Mouse (Mus musculus) layer of hippocampus, adult 2 months (tissue): ENCODE data around the gene Bag5. TPM values are rescaled to one million over a fixed set of nuclear protein-coding genes. Genes with fewer than 3 reads are reported as not detected.
"Not testable (repeated sequence)": the region's sequence is repeated elsewhere in the genome, so short reads cannot be mapped to it uniquely, and the experiment has no call there.

Experiments used
- DNase-seq, 2 experiments: peaks; one replicate each; pipeline ENCODE4 v3.0.0; 2022; ENCODE audit warnings: low spot score in 2 of 2
- H3K27ac ChIP-seq: fragments of 200-600 bp; 2 replicates; pipeline ENCODE4 v1.8.1; 2022
- H3K4me3 ChIP-seq: fragments of 200-600 bp; 2 replicates; pipeline ENCODE4 v1.8.1; 2022; ENCODE audit warnings: mild to moderate bottlenecking
- CTCF ChIP-seq: fragments of 200-600 bp; conservative IDR thresholded peaks from 2 replicates; pipeline ENCODE4 v1.8.1; 2022; ENCODE audit warnings: antibody characterized with exemption, mild to moderate bottlenecking, moderate library complexity
- total RNA-seq, 2 experiments: library from RNA; stranded (reverse); gene quantifications; 2 replicates each; pipeline ENCODE4 v1.2.3; 2021

Gene Bag5
- total RNA-seq, 2 experiments from 2014 or later: 50.6 to 50.9 TPM

DNA sequence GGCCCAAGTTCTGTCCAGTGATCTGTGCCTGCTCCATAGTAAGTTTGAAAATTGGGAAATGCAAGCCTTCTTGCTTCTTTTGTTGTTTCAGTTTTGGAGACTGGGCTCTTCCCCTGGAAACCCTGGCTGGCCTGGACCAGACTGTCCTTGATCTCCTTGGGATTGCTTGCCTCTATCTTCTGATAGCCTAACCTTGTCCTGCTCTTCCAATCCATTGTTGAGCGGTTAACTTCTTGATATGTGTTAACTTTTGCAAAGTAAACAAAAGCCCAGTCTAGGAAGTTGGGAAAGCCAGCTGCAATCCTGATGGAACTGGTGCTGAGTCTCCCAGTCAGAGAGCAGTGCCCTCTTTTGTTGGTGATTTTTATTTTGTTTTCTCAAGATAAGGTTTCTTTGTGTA is 14.9 kb upstream of the Bag5 start:
- no peak overlapping the region for H3K4me3 ChIP-seq
- TF ChIP-seq CTCF: no peak
- no peak for DNase-seq
- H3K27ac ChIP-seq: no peak overlapping the region

DNA sequence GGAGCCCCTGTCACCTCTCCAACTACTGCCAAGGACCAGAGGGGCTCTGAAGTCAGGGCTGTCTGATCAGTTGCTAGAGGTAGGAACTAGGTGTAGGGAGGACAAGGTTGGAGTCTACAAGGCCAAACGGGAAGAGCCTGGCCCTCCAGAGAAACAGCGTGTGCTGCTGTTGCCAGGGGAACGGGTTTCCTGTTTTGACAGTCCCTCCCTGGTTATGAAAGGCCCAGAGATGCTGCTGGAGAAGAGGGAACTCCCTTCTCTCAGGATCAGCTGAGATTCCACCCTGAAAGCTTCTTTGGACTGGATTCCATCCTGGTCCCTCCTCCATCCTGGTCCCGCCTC is 13.0 kb upstream of the Bag5 start:
- no peak for TF ChIP-seq CTCF
- peak overlapping the region; percentile 96 for H3K27ac ChIP-seq
- H3K4me3 ChIP-seq: no peak overlapping the region; the same call in 1 of the 2 replicates
- peak in 1 of 2 experiments; percentile 71 for DNase-seq

DNA sequence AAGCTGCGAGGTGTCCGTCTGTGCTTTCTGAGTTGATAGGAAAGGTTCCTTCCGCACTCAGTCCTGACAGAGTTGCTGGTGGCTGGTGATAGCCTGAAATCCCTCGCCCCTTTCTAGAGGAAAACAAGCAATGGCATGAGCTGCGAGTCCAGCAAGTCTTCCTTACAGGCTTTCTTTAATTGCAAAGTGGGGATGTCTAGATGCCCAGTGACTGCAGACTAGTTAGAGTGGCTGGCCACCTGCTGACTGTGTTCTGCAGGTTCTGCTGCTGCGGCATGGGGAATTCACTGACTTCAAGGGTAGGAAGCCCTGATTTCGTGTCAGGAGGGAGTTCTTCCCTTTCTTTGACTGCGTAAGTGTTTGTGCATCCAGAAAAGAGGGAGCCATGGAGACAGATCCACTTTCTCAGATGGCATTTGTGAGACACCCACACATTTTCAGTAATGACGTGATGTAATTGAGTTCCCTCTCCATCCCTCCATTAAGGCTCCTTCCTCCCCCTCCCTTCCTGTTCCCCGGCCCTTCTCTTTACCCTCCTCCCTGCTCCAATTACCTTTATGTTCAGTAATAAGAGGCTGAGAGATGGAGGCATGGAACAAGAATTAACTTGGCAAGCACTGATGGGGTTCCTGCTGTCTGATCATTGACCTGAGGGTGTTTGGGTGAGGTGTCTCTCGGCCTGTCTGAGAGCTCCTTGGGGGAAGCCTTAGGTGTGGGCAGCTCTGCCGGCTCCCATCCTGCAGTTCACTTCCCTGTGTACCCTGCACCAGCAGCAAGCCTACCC is 12.5 kb upstream of the Bag5 start:
- peak overlapping the region; percentile 96 for H3K27ac ChIP-seq
- peak overlapping the region; percentile 24; the same call in 1 of the 2 replicates for H3K4me3 ChIP-seq
- DNase-seq: peak; percentile 47 to 82
- TF ChIP-seq CTCF: 0 out of 2 replicates have a peak, but pooled peaks have one; percentile 9

DNA sequence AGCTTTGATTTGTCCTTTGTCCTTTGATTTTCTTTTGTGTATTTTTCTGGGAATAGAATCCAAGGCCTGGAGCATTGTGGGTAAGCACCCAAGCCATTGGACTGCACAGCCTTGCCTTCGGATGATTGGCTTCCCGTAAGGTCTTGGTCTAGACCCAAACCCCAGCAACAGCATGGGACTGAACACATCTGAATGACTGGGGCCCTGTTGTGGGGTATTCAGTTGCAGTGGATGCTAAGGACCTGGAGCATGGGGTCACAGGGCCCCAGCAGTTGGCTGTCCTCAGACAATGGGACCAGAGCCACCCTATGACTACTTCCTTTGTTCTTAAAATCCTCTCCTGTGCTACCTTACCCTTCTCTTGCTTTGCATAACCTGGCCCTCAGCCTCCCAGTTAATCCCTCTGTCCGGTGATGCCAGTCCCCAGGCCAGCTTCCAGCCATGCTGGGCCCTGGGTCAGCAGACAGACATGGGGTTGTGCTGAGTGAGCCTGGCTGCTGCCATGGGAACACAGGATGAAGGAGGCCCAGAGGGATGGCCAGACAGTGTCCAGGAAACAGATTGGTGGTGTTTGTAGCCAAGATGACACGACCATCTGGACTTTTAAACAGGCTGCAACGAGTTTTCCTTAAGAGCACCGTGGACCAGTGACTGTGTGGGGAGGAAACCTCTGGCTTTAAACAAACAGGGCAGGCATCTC is 11.7 kb upstream of the Bag5 start:
- no peak for TF ChIP-seq CTCF
- DNase-seq: no peak
- peak overlapping the region; percentile 96 for H3K27ac ChIP-seq
- H3K4me3 ChIP-seq: no peak overlapping the region

DNA sequence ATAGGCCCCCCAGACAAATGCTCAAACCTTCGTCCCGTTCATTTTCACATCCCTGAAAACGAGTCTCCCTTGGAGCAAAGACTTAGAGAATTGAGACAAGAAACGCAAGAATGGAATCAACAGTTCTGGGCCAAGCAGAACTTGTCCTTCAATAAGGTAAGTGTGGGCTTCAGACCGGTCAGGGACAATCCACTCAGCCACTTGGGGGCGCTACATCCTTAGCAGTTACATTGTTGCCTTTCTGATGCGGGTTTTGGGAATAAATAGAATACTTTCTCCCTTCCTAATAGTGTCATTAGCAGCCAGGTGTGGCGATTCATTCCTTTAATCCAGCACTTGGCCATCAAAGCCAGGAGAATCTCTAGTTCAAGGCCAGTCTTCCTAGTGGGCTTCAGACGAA is 9.6 kb upstream of the Bag5 start:
- peak; percentile 83 for TF ChIP-seq CTCF
- no peak overlapping the region for H3K4me3 ChIP-seq
- no peak overlapping the region for H3K27ac ChIP-seq
- peak in 1 of 2 experiments; percentile 63 for DNase-seq

DNA sequence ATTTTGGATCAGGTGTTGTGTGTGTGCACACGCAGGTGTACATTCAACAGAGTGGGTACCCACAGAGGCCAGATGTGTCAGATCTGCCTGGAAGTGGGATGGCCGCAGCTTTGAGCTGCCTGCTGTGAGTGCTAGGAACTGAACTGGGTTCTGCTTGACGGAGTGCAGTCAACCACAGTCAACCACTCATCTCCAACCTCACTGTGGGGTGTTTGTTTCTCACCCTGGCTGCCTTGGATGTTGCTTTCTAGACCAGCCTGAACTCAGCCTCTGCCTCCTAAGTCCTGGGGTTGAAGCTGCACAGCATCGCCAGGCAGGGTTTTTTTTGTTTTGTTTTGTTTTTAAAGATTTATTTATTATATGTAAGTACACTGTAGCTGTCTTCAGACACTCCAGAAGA is 7.2 kb upstream of the Bag5 start:
- Histone ChIP-seq H3K27ac (no peak overlapping the region), H3K4me3 (no peak overlapping the region)
- no peak for DNase-seq
- TF ChIP-seq CTCF: no peak

DNA sequence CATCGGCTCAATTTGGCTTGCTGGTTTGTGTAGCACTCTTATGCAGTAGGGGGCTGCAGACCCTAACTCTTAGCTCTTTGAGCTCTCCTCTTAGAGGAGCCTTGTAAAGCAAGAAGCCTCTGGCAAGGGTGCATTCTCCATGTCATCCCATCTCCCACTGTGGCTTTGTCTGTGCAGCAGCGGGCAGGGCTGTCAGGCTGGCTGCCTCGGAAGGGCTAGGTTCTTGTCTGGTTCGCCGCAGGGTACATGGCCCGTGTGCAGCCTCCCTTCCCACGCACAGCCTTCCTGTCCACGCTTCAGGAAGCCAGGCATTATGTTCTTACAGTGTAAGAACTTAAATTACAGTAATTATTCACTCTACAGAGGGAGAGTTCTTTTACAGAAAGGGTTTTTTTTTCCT is 5.6 kb upstream of the Bag5 start:
- no peak for TF ChIP-seq CTCF
- peak overlapping the region; percentile 17; the same call in 1 of the 2 replicates for H3K4me3 ChIP-seq
- no peak for DNase-seq
- peak overlapping the region; percentile 73 for H3K27ac ChIP-seq

DNA sequence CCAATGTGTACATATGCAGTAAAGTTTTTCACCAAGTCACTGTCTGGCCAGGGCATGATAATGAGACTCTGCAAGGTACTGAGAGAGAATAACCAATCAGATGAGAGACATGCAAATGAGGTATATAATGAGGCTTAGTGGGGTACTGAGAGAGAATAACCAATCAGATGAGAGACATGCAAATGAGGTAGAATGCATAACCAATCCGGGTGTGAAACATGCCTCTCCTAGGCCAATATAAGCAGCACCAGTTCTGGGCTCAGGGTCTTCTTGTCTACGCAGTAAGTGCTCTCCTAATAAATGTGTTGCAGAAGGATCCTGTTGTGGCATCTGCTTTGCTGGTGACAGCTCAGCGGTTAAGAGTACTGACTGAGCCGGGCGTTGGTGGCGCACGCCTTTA is 3.4 kb upstream of the Bag5 start:
- H3K27ac ChIP-seq: no peak overlapping the region
- DNase-seq: no peak
- H3K4me3 ChIP-seq: no peak overlapping the region
- TF ChIP-seq CTCF: no peak

DNA sequence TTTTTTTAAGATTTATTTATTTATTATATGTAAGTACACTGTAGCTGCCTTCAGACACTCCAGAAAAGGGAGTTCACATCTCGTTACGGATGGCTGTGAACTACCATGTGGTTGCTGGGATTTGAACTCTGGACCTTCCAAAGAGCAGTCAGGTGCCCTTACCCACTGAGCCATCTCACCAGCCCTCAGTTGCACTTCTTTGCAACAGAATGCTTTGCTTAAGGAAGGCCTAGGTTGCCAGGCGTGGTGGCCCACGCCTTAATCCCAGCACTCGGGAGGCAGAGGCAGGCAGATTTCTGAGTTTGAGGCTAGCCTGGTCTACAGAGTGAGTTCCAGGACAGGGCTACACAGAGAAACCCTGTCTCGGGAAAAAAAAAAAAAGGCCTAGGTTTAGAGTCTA is 823 bp upstream of the Bag5 start:
- not testable (repeated sequence) for DNase-seq, H3K27ac ChIP-seq
- peak overlapping the region; percentile 89 for H3K4me3 ChIP-seq

DNA sequence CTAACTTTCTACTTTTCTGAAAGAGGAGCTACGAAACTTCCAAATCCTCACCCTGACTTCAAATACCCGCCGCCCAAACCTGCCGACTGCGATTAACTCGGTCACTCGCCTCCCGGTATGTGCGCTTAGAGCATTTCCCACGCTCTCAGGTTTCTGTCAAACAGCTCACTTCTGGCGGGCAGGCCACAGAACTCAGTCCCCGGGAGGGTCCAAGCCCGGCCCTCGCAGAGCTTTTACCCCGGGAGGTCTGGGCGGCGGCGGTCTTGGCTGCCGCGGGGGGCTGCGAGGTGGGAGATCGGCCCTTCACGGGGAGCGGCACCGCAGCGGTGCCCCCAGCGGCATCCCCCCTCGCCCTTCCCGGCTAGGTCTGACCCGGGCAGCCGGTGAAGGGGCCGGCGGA is 581 bp downstream of the Bag5 start:
- Histone ChIP-seq H3K27ac (peak overlapping the region; percentile 94), H3K4me3 (peak overlapping the region; percentile 89)
- no peak for DNase-seq
- TF ChIP-seq CTCF: no peak

DNA sequence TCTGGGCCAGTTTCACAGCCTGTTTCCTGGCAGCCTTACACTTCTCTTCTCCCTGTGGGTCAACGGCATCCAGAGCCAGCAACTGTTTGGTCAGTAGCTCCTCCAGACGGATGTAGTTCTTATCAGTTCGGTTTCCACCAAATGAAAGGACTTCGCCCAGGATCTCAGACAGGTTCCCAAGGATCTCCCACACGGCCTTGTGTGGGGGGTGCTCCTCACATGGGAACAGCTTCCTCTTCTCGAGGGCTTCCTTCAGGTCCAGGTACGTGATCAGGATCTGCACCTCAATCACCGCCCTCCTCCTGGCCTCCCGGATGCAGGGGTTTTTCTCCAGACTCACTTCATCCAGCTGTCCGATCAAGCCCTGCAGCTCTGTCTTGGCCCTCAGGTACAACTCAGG is 3.0 kb downstream of the Bag5 start:
- no peak for TF ChIP-seq CTCF
- H3K27ac ChIP-seq: no peak overlapping the region; the same call in 1 of the 2 replicates
- DNase-seq: no peak
- no peak overlapping the region for H3K4me3 ChIP-seq

DNA sequence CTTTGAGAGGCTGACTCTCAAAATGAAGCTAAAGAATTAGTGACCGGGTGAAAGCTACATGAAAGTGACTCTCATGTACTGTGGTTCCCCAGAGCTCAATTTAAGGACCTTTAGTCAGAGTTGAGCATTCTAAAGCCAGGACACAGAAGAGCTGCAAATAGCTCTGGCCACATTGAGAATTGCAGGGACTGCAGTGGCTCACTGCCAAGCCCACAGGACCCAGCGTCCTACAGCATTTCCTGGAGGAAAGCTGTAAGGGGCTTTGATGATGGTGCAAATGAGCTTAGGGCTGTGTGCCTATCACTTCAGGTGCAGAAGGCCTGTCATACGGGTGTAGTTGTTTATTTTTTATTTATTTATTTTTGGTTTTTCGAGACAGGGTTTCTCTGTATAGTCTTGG is 4.9 kb downstream of the Bag5 start:
- Histone ChIP-seq H3K27ac (peak overlapping the region; percentile 3; the same call in 1 of the 2 replicates), H3K4me3 (no peak overlapping the region)
- DNase-seq: no peak
- peak; percentile 35; the same call in 1 of the 2 replicates for TF ChIP-seq CTCF

DNA sequence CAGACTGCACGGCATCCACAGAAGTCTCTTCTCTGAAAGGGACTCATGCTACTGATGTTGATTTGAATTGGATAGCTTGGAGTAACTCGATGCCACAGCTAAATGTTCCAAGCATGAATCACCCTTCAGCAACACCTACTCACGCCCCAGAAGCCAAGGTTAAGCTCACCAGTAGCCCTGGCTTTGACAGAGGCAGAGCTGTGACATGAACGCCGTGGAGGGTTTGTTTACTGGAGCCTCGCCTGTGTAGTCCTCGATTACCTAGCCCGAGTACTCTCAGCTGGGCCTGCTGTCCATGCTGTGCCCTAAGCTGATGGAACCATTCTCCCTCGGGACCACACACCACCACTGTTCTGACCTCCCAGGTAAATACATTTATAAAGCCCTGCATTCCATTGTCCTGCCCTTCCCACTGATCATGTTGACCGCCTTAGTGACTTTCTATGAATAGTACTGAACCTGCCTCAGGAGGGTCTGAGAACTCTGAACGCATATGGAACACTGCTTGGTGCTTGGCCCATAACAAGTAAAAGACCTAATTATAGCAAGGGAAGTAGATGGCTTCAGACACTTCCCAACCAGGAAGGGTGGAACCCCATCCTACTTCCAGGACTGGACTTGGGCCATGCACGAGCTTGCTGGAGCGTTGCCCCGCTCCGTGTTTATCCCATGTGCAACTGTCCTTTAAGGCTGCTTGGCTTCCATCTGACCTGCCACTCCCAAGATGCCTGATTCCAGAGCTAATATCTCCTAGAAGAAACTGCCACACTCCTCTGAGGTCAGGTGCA is 7.7 kb downstream of the Bag5 start:
- Histone ChIP-seq H3K4me3 (no peak overlapping the region), H3K27ac (peak overlapping the region; percentile 76)
- no peak for DNase-seq
- TF ChIP-seq CTCF: no peak
